Mouse (Mus musculus): ENCODE data around the gene Abcf3.

The Abcf3 gene

DNA sequence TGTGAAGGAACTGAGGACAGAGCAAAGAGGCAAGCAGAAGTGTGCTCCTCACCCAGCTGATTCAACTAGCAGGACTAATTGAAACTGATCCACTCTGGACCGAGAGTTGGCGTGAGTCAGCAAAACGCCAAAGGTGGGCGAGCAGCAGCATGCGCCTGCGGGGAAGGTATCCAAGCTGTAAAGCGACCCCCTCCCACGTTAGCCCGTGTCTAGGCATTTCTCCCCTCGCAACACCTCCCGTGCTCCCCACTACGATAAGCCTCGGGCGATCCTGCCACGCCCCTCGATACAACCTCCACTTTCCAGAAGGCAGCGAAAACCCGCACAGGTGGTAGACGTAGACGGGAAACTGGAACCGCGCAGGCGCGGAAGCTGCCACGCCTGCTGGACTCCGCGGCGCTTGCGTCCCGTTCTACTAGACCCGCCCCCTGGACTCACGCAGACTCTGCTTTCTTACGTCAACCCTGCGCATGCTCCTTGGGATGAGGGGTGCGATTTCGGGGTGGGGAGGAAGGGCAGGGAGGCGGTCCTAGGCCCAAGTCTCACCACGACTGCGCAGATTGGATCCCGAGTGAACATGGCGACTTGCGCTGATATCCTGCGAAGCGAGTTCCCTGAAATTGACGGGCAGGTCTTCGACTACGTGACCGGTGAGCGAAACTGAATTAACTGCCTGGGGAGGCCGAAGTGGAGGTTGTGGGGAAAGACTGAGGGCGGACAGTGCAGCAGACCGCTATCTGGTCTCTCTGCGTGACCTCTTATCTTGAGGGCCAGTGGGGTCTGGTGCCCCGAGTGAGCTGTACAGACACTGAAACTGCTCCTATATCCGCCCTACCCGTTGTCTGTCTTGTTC lies at the start of gene Abcf3:
Gene Abcf3, plus strand, starts transcription at position 482 of the 853 bp plus-strand sequence.
- DNase-seq, result peak; percentile 98

DNA sequence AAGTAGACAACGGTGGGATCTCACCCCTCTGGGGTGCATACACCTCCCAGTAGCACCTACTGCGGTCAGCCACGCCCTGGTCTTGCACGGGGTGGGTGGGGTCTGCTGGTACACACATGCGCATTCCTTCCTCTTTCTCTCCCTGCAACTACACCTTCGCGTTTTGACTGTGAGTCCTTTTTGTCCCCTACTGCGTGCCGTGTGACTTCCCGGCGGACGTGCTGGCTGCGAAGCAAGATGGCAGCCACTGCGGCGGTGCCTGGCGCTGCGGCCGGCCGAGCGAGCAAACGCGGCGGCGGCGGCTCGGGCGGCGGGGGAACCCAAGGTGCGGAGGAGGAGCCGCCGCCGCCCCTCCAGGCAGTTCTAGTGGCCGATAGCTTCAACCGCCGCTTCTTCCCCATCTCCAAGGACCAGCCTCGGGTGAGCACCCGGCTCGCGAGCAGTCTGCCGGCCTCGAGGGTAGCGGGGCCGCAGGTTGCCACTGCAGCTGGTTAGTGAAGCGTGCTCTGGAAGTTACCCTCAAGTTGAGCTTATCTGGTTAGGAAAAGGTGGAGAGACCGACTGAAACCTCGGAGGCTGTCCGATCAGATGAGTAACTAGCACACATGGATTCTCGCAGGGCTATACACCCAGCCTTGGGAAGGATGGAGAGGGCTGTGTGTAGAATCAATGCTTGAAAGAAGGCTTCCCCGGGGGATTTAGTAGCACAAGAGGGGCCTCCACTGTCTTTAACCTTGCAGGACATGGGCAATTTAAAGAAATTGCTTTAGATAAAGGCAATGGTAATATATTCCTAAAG lies 49.5 kb upstream of the Abcf3 start, which contains the start of gene Eif2b5:
Gene Eif2b5, plus strand, starts transcription at position 141 of the 799 bp plus-strand sequence.
- peak; percentile 92 to 95 for DNase-seq

GRCm38 (mm10) chr16:20506000-20506399 lies 42.4 kb upstream of the Abcf3 start:
- DNase-seq, result no peak

DNA sequence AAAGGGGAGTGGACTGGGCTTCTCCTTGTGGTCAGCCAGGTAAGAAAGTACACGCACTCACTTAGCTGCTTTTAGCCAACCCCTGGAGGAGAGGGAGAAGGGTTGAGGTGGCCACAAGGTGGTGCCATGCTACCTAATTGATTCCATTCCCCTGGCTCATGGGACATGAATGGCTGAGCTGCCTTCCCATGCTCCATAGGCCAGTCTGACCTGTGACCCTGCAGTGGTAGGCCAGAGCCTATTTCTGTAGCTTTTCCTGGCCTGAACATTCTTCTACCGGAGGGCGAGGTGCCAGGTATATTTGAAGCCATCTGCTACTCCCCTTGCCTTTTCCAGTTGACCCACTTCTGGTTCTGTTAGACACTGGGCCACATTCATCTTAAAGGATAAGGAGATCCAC lies 39.0 kb upstream of the Abcf3 start:
- peak; percentile 69 to 73 for DNase-seq

- no peak for DNase-seq
Observed at GRCm38 (mm10) chr16:20511277-20511847, 37.0 kb upstream of the Abcf3 start.

DNA sequence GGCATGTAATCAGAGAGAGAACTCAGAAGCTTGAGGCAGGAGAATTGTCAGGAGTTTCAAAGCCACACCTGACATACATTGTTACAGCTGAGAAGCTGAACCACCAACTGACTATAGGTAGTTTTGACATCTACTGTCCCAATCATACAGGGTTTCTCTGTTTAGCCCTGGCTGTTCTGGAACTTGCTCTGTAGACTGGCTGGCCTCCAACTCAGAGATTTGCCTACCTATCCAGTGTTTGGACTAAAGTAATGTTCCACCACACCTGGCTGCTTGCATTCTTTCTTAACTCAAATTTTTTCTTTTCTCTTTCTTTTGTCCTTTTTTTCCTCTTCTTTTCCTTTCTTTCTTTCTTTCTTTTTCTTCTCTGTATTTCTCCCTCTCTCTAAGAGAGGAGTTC lies 32.3 kb upstream of the Abcf3 start:
- DNase-seq, result peak in 1 of 2 experiments; percentile 41

DNA sequence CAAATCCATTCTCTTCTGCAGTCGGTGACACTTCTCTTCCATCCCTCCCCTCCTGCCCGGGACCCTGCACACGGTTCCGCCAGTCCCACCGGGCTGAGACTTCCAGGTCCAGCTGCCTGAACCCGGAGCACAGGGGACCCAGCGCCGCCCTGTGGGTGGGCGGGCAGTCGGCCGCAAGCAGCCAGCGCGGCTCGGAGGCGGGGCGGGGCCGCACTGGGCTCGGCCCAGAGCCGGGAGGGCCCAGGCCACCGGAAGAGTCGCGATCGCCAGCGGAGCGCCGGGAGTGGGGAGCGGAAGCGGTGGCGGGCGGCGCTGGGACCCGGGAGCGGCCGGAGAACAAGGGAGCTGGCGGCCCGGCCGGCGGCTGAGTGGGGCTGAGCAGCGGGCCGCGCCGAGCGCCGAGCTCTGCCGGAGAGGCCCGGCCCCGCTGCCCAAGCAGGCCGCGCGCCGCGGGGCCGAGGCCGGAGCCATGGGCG lies 31.6 kb upstream of the Abcf3 start, which contains the start of gene Dvl3:
Gene Dvl3, plus strand, starts transcription at position 257 of the 476 bp plus-strand sequence.
- peak; percentile 89 to 92 for DNase-seq

GRCm38 (mm10) chr16:20517216-20517615 lies 31.2 kb upstream of the Abcf3 start:
- DNase-seq, result peak in 1 of 2 experiments; percentile 48

GRCm38 (mm10) chr16:20517701-20518374 lies 30.5 kb upstream of the Abcf3 start:
- DNase-seq, result peak; percentile 53 to 70

DNA sequence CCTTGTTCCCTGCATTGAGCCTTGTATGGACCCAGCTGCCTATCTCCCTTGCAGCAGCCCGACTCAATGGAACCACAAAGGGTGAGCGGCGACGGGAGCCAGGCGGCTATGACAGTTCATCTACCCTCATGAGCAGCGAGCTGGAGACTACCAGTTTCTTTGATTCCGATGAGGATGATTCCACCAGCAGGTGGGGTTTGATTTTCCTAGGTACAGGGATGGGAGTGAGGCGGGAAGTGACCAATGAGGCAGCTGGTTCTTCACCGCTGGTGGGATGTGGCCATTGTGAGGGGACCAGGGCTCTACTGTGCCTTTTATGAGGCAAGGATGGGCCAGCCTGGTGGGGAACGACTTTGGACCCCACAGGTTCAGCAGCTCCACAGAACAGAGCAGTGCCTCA lies 24.5 kb upstream of the Abcf3 start:
- no peak for DNase-seq

GRCm38 (mm10) chr16:20528779-20529178 lies 19.6 kb upstream of the Abcf3 start:
- DNase-seq, result no peak

DNA sequence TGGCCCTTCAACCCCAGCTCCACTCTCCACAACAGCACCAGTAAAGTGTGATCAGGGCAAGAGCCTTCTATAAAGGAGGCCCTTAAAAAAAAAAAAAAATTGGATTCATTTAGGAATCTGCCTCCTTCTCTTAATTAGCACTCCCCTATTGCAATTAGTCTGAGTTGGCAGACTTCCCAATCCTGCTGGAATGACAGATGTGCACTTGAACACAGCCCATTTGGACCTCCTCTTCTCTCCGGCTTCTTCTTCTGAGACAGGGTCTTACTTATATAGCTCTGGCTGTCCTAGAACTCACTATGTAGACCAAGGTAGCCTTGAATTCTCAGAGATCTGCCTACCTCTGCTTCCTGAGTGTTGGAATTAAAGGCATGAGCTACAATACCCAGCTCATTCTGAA lies 19.0 kb upstream of the Abcf3 start:
- DNase-seq, result peak; percentile 40 to 46

- no peak for DNase-seq
Observed at GRCm38 (mm10) chr16:20530941-20531340, 17.4 kb upstream of the Abcf3 start.

- no peak for DNase-seq
Observed at GRCm38 (mm10) chr16:20534617-20535295, 13.6 kb upstream of the Abcf3 start.

- peak; percentile 94 to 96 for DNase-seq
Observed at GRCm38 (mm10) chr16:20535296-20536080, 12.9 kb upstream of the Abcf3 start, which contains the start of gene Ap2m1. TSS of gene Ap2m1 (plus strand) at chr16:20535478.

GRCm38 (mm10) chr16:20536081-20536665 lies 12.2 kb upstream of the Abcf3 start:
- DNase-seq, result no peak

GRCm38 (mm10) chr16:20537071-20537471 lies 11.3 kb upstream of the Abcf3 start:
- peak; percentile 46 to 62 for DNase-seq

DNA sequence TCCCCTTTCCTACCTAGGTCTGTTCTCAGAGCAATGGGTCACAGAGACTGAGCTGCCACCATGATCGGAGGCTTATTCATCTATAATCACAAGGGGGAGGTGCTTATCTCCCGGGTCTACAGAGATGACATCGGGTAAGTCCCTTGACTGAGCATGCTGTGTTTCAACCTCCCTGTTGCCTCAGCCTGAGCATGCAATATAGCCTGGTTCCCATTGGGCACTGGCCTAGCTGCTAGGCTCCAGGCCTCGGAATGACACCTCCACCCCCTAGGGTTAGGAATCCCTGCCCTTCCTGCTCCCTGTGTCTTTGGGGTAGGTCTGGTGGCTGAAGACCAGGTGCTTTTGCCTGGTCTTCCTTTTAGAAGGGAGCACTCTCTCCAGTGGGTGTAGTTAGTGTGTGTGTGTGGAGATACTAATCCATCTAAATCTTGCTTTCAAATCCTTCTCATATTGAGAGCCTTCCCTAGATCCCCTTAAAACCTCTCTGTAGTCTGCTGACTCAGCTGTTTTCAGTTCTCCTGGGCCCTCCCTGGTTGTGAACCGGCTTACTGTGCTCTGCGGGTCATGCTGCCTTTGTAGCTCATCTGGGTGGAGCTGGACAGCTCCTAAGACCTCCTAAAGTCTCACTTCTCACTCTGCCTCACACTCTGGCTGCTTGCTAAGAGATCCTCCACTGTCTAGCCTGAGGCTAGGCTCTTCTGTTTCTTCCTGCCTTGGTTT lies 10.6 kb upstream of the Abcf3 start:
- no peak for DNase-seq

DNA sequence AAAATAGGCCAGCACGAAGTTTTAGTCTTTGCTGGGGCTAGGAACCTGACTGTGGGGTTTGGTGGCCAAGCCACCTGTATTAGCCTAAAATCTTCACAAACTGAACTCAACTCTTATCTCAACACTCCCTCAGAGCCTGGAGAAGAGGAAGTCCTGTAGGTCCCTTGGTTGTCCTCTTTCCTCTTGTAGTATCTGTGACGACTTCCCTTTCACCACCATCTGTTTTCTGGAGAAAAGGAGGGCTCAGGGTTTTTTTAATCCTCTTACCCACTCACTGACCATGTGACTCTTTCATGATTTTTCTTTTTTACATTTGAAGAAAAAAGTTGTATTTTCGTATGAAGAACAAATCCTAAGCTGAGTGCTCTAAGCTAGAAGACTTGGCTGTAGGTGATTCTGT lies 8.7 kb upstream of the Abcf3 start:
- no peak for DNase-seq

- no peak for DNase-seq
Observed at GRCm38 (mm10) chr16:20540438-20540837, 7.9 kb upstream of the Abcf3 start.
